Mouse (Mus musculus): Measurements from ENCODE around the gene Gm10295. TPM values are rescaled to one million over a fixed set of nuclear protein-coding genes. Genes with fewer than 3 reads are reported as not detected.

The Gm10295 gene
- polyA plus RNA-seq (2012; rRNA removed): not detected in 2 replicates

GRCm38 (mm10) chr7:71351364-71351763 lies at the start of gene Gm10295:
TSS of gene Gm10295 (minus strand) at chr7:71351485.
- H3K4me1 ChIP-seq (ENCODE audit: control insufficient read depth, insufficient read depth, low read length): 0 out of 2 replicates have a peak, but pooled peaks cover 3% of the 10 kb centered on the region
- no peaks in the 10 kb centered on the region for H3K27me3 ChIP-seq (ENCODE audit: control insufficient read depth, insufficient read depth, low read length)
- peak in 1 of 2 experiments; percentile 3 for DNase-seq
- TF ChIP-seq CTCF (IDR thresholded peaks at IDR 0.05; ENCODE audit: borderline replicate concordance, insufficient read depth, low read depth, low read length): no peak
- no peak within 1 kb of the TSS for H3K27ac ChIP-seq (ENCODE audit: insufficient read depth, low read length)
- no peak within 1 kb of the TSS for H3K4me3 ChIP-seq (replicated peaks; ENCODE audit: insufficient read depth, low read depth, low read length)
- WGBS: 6% methylated on average over 11 of the region's 11 CpGs

GRCm38 (mm10) chr7:71401032-71401431 lies 49.7 kb upstream of the Gm10295 start:
- Histone ChIP-seq H3K4me1 (ENCODE audit: control insufficient read depth, insufficient read depth, low read length) (no peaks in the 10 kb centered on the region), H3K4me3 (replicated peaks; ENCODE audit: insufficient read depth, low read depth, low read length) (no peak overlapping the region), H3K27ac (ENCODE audit: insufficient read depth, low read length) (no peak overlapping the region), H3K27me3 (ENCODE audit: control insufficient read depth, insufficient read depth, low read length) (no peaks in the 10 kb centered on the region)
- no peak for DNase-seq
- TF ChIP-seq POLR2A (IDR thresholded peaks at IDR 0.05; ENCODE audit: borderline replicate concordance, insufficient read depth, low read length) (no peak), CTCF (IDR thresholded peaks at IDR 0.05; ENCODE audit: borderline replicate concordance, insufficient read depth, low read depth, low read length) (no peak)
- WGBS: 93% methylated on average over 2 of the region's 2 CpGs

GRCm38 (mm10) chr7:71399891-71400632 lies 48.8 kb upstream of the Gm10295 start:
- Histone ChIP-seq H3K4me1 (ENCODE audit: control insufficient read depth, insufficient read depth, low read length) (no peaks in the 10 kb centered on the region), H3K4me3 (replicated peaks; ENCODE audit: insufficient read depth, low read depth, low read length) (no peak overlapping the region), H3K27me3 (ENCODE audit: control insufficient read depth, insufficient read depth, low read length) (no peaks in the 10 kb centered on the region), H3K27ac (ENCODE audit: insufficient read depth, low read length) (no peak overlapping the region)
- TF ChIP-seq CTCF (IDR thresholded peaks at IDR 0.05; ENCODE audit: borderline replicate concordance, insufficient read depth, low read depth, low read length) (no peak), POLR2A (IDR thresholded peaks at IDR 0.05; ENCODE audit: borderline replicate concordance, insufficient read depth, low read length) (no peak)
- DNase-seq: no peak
- WGBS: 75% methylated on average over 5 of the region's 5 CpGs

GRCm38 (mm10) chr7:71398959-71399756 lies 47.9 kb upstream of the Gm10295 start:
- 77% methylated on average over 10 of the region's 10 CpGs for WGBS
- no peak for DNase-seq
- no peak for TF ChIP-seq CTCF (IDR thresholded peaks at IDR 0.05; ENCODE audit: borderline replicate concordance, insufficient read depth, low read depth, low read length)
- TF ChIP-seq POLR2A (IDR thresholded peaks at IDR 0.05; ENCODE audit: borderline replicate concordance, insufficient read depth, low read length): no peak
- Histone ChIP-seq H3K4me1 (ENCODE audit: control insufficient read depth, insufficient read depth, low read length) (no peaks in the 10 kb centered on the region), H3K4me3 (replicated peaks; ENCODE audit: insufficient read depth, low read depth, low read length) (no peak overlapping the region), H3K27me3 (ENCODE audit: control insufficient read depth, insufficient read depth, low read length) (no peaks in the 10 kb centered on the region), H3K27ac (ENCODE audit: insufficient read depth, low read length) (no peak overlapping the region)

GRCm38 (mm10) chr7:71398389-71398788 lies 47.1 kb upstream of the Gm10295 start:
- DNase-seq: no peak
- Histone ChIP-seq H3K4me3 (replicated peaks; ENCODE audit: insufficient read depth, low read depth, low read length) (no peak overlapping the region), H3K4me1 (ENCODE audit: control insufficient read depth, insufficient read depth, low read length) (no peaks in the 10 kb centered on the region), H3K27ac (ENCODE audit: insufficient read depth, low read length) (no peak overlapping the region), H3K27me3 (ENCODE audit: control insufficient read depth, insufficient read depth, low read length) (no peaks in the 10 kb centered on the region)
- TF ChIP-seq CTCF (IDR thresholded peaks at IDR 0.05; ENCODE audit: borderline replicate concordance, insufficient read depth, low read depth, low read length) (no peak), POLR2A (IDR thresholded peaks at IDR 0.05; ENCODE audit: borderline replicate concordance, insufficient read depth, low read length) (no peak)
- WGBS: 84% methylated on average over 1 of the region's 1 CpGs

GRCm38 (mm10) chr7:71392795-71393341 lies 41.6 kb upstream of the Gm10295 start:
- H3K27me3 ChIP-seq (ENCODE audit: control insufficient read depth, insufficient read depth, low read length): no peaks in the 10 kb centered on the region

GRCm38 (mm10) chr7:71391333-71391732 lies 40.0 kb upstream of the Gm10295 start:
- Histone ChIP-seq H3K4me3 (replicated peaks; ENCODE audit: insufficient read depth, low read depth, low read length) (no peak overlapping the region), H3K27me3 (ENCODE audit: control insufficient read depth, insufficient read depth, low read length) (no peaks in the 10 kb centered on the region), H3K27ac (ENCODE audit: insufficient read depth, low read length) (no peak overlapping the region), H3K4me1 (ENCODE audit: control insufficient read depth, insufficient read depth, low read length) (no peaks in the 10 kb centered on the region)
- TF ChIP-seq POLR2A (IDR thresholded peaks at IDR 0.05; ENCODE audit: borderline replicate concordance, insufficient read depth, low read length): no peak
- no peak for TF ChIP-seq CTCF (IDR thresholded peaks at IDR 0.05; ENCODE audit: borderline replicate concordance, insufficient read depth, low read depth, low read length)
- DNase-seq: no peak
- WGBS: 59% methylated on average over 5 of the region's 5 CpGs

More at GRCm38 (mm10) chr7:71392795-71393341, 41.6 kb upstream of the Gm10295 start:
- Histone ChIP-seq H3K4me3 (replicated peaks; ENCODE audit: insufficient read depth, low read depth, low read length) (no peak overlapping the region), H3K27ac (ENCODE audit: insufficient read depth, low read length) (no peak overlapping the region), H3K4me1 (ENCODE audit: control insufficient read depth, insufficient read depth, low read length) (no peaks in the 10 kb centered on the region)
- WGBS: 46% methylated on average over 4 of the region's 4 CpGs
- TF ChIP-seq CTCF (IDR thresholded peaks at IDR 0.05; ENCODE audit: borderline replicate concordance, insufficient read depth, low read depth, low read length) (no peak), POLR2A (IDR thresholded peaks at IDR 0.05; ENCODE audit: borderline replicate concordance, insufficient read depth, low read length) (no peak)
- DNase-seq: no peak
